Mouse (Mus musculus) embryonic fibroblast, embryonic 13.5 days (primary cell): Measurements from ENCODE around the gene Cit.

Experiments used
- CTCF ChIP-seq: IDR thresholded peaks from 2 replicates; pipeline ENCODE4 v1.5.1; 2011; ENCODE audit warnings: mild to moderate bottlenecking, control low read depth, low read length, moderate library complexity, borderline replicate concordance; ENCODE audit not compliant: insufficient read depth
- POLR2A ChIP-seq: IDR thresholded peaks from 2 replicates; pipeline ENCODE4 v1.6.1; 2011; ENCODE audit warnings: low read depth, mild to moderate bottlenecking, control low read depth, low read length, moderate library complexity

GRCm38 (mm10) chr5:115980537-115980936 is 135.5 kb downstream of the Cit start:
- TF ChIP-seq POLR2A, result no peak
- no peak for TF ChIP-seq CTCF
